Comparison of ENCODE assay signal across 26 mouse cellular contexts in the genomic region with DNA sequence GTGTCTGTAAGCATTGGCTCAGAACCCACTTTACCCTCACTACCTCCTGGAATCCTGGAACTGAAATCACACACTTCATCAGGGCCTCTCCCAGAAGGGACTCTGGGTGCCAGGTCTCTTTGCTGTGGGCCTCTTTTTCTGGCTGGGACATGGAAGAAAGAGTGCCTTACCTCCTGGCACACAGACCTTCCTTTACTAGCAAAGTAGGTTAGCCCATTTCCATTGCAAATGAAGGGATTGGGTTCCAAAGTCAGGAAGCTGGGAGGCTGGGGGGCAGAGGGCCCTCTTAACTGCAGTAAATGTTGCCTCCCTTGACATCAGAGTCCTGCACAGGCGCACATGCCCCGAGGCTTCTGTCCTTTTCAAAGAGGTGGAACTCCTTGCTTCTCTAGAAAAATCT. TPM values are rescaled to one million over a fixed set of nuclear protein-coding genes. Genes with fewer than 3 reads are reported as not detected.
DNase-seq lines count a peak whose midpoint lies in the region; ATAC-seq lines count a peak whose summit lies in the region.
"Had no signal": no experiment of that assay in that cellular context is flagged by ENCODE, and none has a peak within 500 bp of the region (broad histone marks: within the 10 kb centered on the region; RNA-seq: fewer than 3 reads in every experiment).

No protein-coding gene starts in this region.

- H3K27ac ChIP-seq in kidney, embryonic 16.5 days (ENCODE audit: low read length) = no peak overlapping the region
- H3K27ac ChIP-seq in hindbrain, embryonic 14.5 days = no peak overlapping the region
- H3K27ac ChIP-seq: embryonic facial prominence, embryonic 15.5 days; forebrain, embryonic 10.5 days; heart, embryonic 10.5 days; hindbrain, embryonic 12.5 days; hindbrain, postnatal 0 days had no signal

- H3K4me1 ChIP-seq in kidney, embryonic 16.5 days (ENCODE audit: insufficient read depth, low read length) = peaks cover 11% of the 10 kb centered on the region; the same call in 1 of the 2 replicates
- H3K4me1 ChIP-seq in hindbrain, embryonic 14.5 days (replicated peaks; ENCODE audit: control insufficient read depth, insufficient read depth, low read length) = no peaks in the 10 kb centered on the region
- H3K4me1 ChIP-seq: embryonic facial prominence, embryonic 15.5 days; forebrain, embryonic 10.5 days; heart, embryonic 10.5 days; hindbrain, embryonic 12.5 days had no signal

- H3K4me2 ChIP-seq in kidney, embryonic 16.5 days (replicated peaks; ENCODE audit: low read depth, low read length) = no peak overlapping the region
- H3K4me2 ChIP-seq in hindbrain, embryonic 14.5 days (replicated peaks) = no peak overlapping the region
- H3K4me2 ChIP-seq: embryonic facial prominence, embryonic 15.5 days; hindbrain, embryonic 12.5 days had no signal

- no peaks in the 10 kb centered on the region for H3K36me3 ChIP-seq in kidney, embryonic 16.5 days (ENCODE audit: insufficient read depth, low read length)
- no peaks in the 10 kb centered on the region for H3K36me3 ChIP-seq in hindbrain, embryonic 14.5 days (replicated peaks; ENCODE audit: control insufficient read depth, insufficient read depth)
- H3K36me3 ChIP-seq: embryonic facial prominence, embryonic 15.5 days; forebrain, embryonic 10.5 days; G1E; heart, embryonic 10.5 days; hindbrain, embryonic 12.5 days had no signal

- H3K27me3 ChIP-seq in kidney, embryonic 16.5 days (ENCODE audit: insufficient read depth, low read length) = no peaks in the 10 kb centered on the region
- no peaks in the 10 kb centered on the region for H3K27me3 ChIP-seq in hindbrain, embryonic 14.5 days (ENCODE audit: control insufficient read depth, insufficient read depth, low read length)
- H3K27me3 ChIP-seq: embryonic facial prominence, embryonic 15.5 days; hindbrain, embryonic 12.5 days had no signal

- 54% methylated on average over 2 of the region's 2 CpGs for WGBS in kidney, embryonic 16.5 days
- WGBS in hindbrain, embryonic 14.5 days = 79% methylated on average over 2 of the region's 2 CpGs

- no peaks in the 10 kb centered on the region for H3K9me3 ChIP-seq in kidney, embryonic 16.5 days (ENCODE audit: low read length)
- no peaks in the 10 kb centered on the region for H3K9me3 ChIP-seq in hindbrain, embryonic 14.5 days (ENCODE audit: control insufficient read depth, low read length)
- H3K9me3 ChIP-seq: embryonic facial prominence, embryonic 15.5 days; forebrain, embryonic 10.5 days; G1E; heart, embryonic 10.5 days; hindbrain, embryonic 12.5 days had no signal

- no peak overlapping the region for H3K9ac ChIP-seq in kidney, embryonic 16.5 days (replicated peaks; ENCODE audit: low read length)
- no peak overlapping the region for H3K9ac ChIP-seq in hindbrain, embryonic 14.5 days
- H3K9ac ChIP-seq: embryonic facial prominence, embryonic 15.5 days; hindbrain, embryonic 12.5 days had no signal

- no peak overlapping the region for H3K4me3 ChIP-seq in kidney, embryonic 16.5 days (ENCODE audit: low read length)
- H3K4me3 ChIP-seq in hindbrain, embryonic 14.5 days (replicated peaks; ENCODE audit: low read length) = no peak overlapping the region
- H3K4me3 ChIP-seq: embryonic facial prominence, embryonic 15.5 days; erythroblast, embryonic 14.5 days; forebrain, embryonic 10.5 days; heart, embryonic 10.5 days; hindbrain, embryonic 12.5 days had no signal

- peak; percentile 15 for DNase-seq in adrenal gland, postnatal 10 days
- DNase-seq in adrenal gland, adult 2 months = no peak
- DNase-seq in kidney, adult 11 months = peak; percentile 54
- peak; percentile 39 for DNase-seq in kidney, postnatal 14 days
- DNase-seq in kidney, postnatal 4 days = no peak
- no peak for DNase-seq in hindbrain, embryonic 14.5 days (ENCODE audit: low spot score)
- DNase-seq: adrenal gland, postnatal 14 days; B cell, adult 2 months; cerebellum, adult 18-20 months; cerebellum, adult 9-11 months; cerebellum, postnatal 36 days; gastrocnemius, postnatal 10 days; heart, adult 18-20 months; heart, postnatal 10 days; heart, postnatal 4 days had no signal

- ATAC-seq in kidney, embryonic 16.5 days (ENCODE audit: low FRiP score, low TSS enrichment) = no peak
- ATAC-seq in hindbrain, embryonic 14.5 days (ENCODE audit: low FRiP score) = no peak
- ATAC-seq: CD4-positive, CD25-positive, alpha-beta regulatory T cell, adult 4 months; forebrain, embryonic 14.5 days; hindbrain, postnatal 0 days had no signal

RNA-seq across cellular contexts. Expression of a gene that starts 17.2 kb away (rescaled TPM):
- 1 to 10 TPM; 4.8 to 7.0 TPM for total RNA-seq in adrenal gland, postnatal 10 days (2021)
- total RNA-seq in adrenal gland, adult 2 months (2021) = 1 to 10 TPM; 2.8 to 3.4 TPM
- polyA plus RNA-seq in adrenal gland, adult 2 months (2012; rRNA removed) = 0.33 TPM in 1 of 2 replicates, not detected in the other
- polyA plus RNA-seq in kidney, embryonic 16.5 days (2015; fragmentation: Nextera tagmentation; extraction: Ambion mirVana) = 18.1 and 18.9 TPM in 2 replicates
- 1.9 and 2.0 TPM in 2 replicates for polyA plus RNA-seq in hindbrain, embryonic 14.5 days (2014; fragmentation: Nextera tagmentation; extraction: Ambion mirVana)
- total RNA-seq: G1E; gastrocnemius, postnatal 10 days; gastrocnemius, postnatal 4 days had no signal
- polyA plus RNA-seq: erythroblast, embryonic 14.5 days; G1E had no signal

Comparison
In these comparisons a context has a peak if more than half of its experiments do, and no peak if none do; other contexts are left out.
1. DNase-seq: peak in adrenal gland, postnatal 10 days (single experiment), kidney, adult 11 months (single experiment) and kidney, postnatal 14 days (single experiment); none in adrenal gland, adult 2 months (single experiment), kidney, postnatal 4 days (0 of 2) and hindbrain, embryonic 14.5 days (single experiment).